Mouse (Mus musculus) lung, adult 2 months (tissue): ENCODE measurements at regions not wholly inside any gene's neighbourhood (a gene's known extent, or its start where the extent isn't known, plus 50 kb on each side); places are given as distances from the start of the nearest gene placed in this dataset.

Source experiments
- CTCF ChIP-seq: fragments of 200-500 bp; IDR thresholded peaks from 2 replicates; pipeline ENCODE4 v1.5.1; 2011; ENCODE audit warnings: mild to moderate bottlenecking, low read length, control low read depth; ENCODE audit not compliant: insufficient read depth
- POLR2A ChIP-seq: fragments of 200-500 bp; IDR thresholded peaks from 2 replicates; pipeline ENCODE4 v1.6.1; 2011; ENCODE audit warnings: low read depth, mild to moderate bottlenecking, control low read depth, low read length, borderline replicate concordance; ENCODE audit errors: extremely low read depth

DNA sequence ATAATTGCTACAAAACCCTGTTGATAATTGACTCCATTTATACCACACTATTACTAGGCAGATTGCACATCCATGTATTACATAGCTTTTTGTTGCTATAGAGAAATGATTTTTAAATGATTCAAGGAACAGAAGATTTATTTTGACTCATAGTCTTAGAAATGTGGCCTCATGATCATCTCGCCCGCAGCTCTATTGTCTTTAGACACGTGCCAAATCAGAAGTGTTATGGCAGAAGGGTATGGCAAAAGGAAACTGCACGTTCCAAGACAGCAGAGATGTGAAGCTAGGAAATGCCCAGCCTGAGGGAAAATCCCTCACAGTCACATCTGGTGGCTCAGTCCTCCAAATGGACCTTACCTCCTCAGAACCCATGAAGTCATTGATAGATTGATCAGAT, 585.5 kb upstream of the Adam24 start:
- TF ChIP-seq POLR2A: no peak
- TF ChIP-seq CTCF: no peak
